Mouse (Mus musculus) layer of hippocampus, postnatal 14 days (tissue): ENCODE results near the gene Fbrs. TPM values are rescaled to one million over a fixed set of nuclear protein-coding genes. Genes with fewer than 3 reads are reported as not detected.
A peak's percentile ranks its signal among the peaks of the same experiment; 100 is the strongest.
"Not testable (repeated sequence)": the region's sequence is repeated elsewhere in the genome, so short reads cannot be mapped to it uniquely, and the experiment has no call there.

Experiments used
- DNase-seq, 2 experiments: peaks; one replicate each; pipeline ENCODE4 v3.0.0; 2021 to 2022; ENCODE audit warnings: low spot score in 2 of 2, mixed read lengths in 1 of 2
- long read RNA-seq, 2 experiments: library from polyadenylated mRNA; stranded (forward); transcript quantifications; one replicate each; pipeline ENCODE4 v2.0.0; 2021
- total RNA-seq, 2 experiments: library from RNA; stranded (reverse); gene quantifications; 2 replicates each; pipeline ENCODE4 v1.2.3; 2021

Gene Fbrs
- 10 to 100 TPM; 62.9 to 66.8 TPM for total RNA-seq
- long read RNA-seq, experiment 1, full-length matches to known transcripts, result 2 of 8 reads
- long read RNA-seq, experiment 1, partial matches to known transcripts, result 5 of 8 reads
- long read RNA-seq, experiment 1, other reads (novel, unspliced or antisense), result 1 of 8 reads
- long read RNA-seq, experiment 2, partial matches to known transcripts, result 4 of 6 reads
- long read RNA-seq, experiment 2, other reads (novel, unspliced or antisense), result 1 of 6 reads

- DNase-seq, result peak; percentile 97 to 98
Measured at GRCm38 (mm10) chr7:127478635-127479317, at the start of gene Fbrs. Fbrs (plus strand) TSS chr7:127479199.

GRCm38 (mm10) chr7:127435206-127435605 is 43.8 kb upstream of the Fbrs start:
- no peak for DNase-seq

- no peak for DNase-seq
Measured at GRCm38 (mm10) chr7:127437724-127438123, 41.3 kb upstream of the Fbrs start.

GRCm38 (mm10) chr7:127443976-127444375 is 35.0 kb upstream of the Fbrs start:
- DNase-seq, result no peak

- DNase-seq, result peak; percentile 92 to 97
Measured at GRCm38 (mm10) chr7:127448521-127449300, 30.3 kb upstream of the Fbrs start, which contains the start of gene Zfp689. Zfp689 (minus strand) TSS chr7:127449158.

GRCm38 (mm10) chr7:127449966-127450365 is 29.0 kb upstream of the Fbrs start:
- no peak for DNase-seq

- DNase-seq, result no peak
Measured at GRCm38 (mm10) chr7:127453056-127453455, 25.9 kb upstream of the Fbrs start.

GRCm38 (mm10) chr7:127454905-127455304 is 24.1 kb upstream of the Fbrs start:
- DNase-seq, result no peak

GRCm38 (mm10) chr7:127458371-127459122 is 20.5 kb upstream of the Fbrs start:
- DNase-seq, result not testable (repeated sequence)

GRCm38 (mm10) chr7:127459311-127459710 is 19.7 kb upstream of the Fbrs start, which contains the start of gene Prr14:
Prr14 (plus strand) TSS chr7:127459611.
- not testable (repeated sequence) for DNase-seq

- no peak for DNase-seq
Measured at GRCm38 (mm10) chr7:127465191-127465590, 13.8 kb upstream of the Fbrs start.

GRCm38 (mm10) chr7:127465670-127466069 is 13.3 kb upstream of the Fbrs start:
- not testable (repeated sequence) for DNase-seq

GRCm38 (mm10) chr7:127466606-127467005 is 12.4 kb upstream of the Fbrs start:
- no peak for DNase-seq

- peak in 1 of 2 experiments; percentile 20 for DNase-seq
Measured at GRCm38 (mm10) chr7:127470011-127470715, 8.8 kb upstream of the Fbrs start.

- peak; percentile 90 to 97 for DNase-seq
Measured at GRCm38 (mm10) chr7:127470743-127471645, 8.0 kb upstream of the Fbrs start.

GRCm38 (mm10) chr7:127471646-127472010 is 7.4 kb upstream of the Fbrs start:
- no peak for DNase-seq

- peak in 1 of 2 experiments; percentile 25 for DNase-seq
Measured at GRCm38 (mm10) chr7:127472060-127472459, 6.9 kb upstream of the Fbrs start.

GRCm38 (mm10) chr7:127473705-127474104 is 5.3 kb upstream of the Fbrs start:
- no peak for DNase-seq

GRCm38 (mm10) chr7:127474378-127475070 is 4.5 kb upstream of the Fbrs start:
- no peak for DNase-seq
